Mouse (Mus musculus) neural tube, embryonic 15.5 days (tissue): ENCODE results near the gene Ppp1r9b. TPM values are rescaled to one million over a fixed set of nuclear protein-coding genes. Genes with fewer than 3 reads are reported as not detected.

ENCODE experiments used
- ATAC-seq: fragments of 200-750 bp; cut with Nextera tagmentation; 2 replicates; pipeline ENCODE4 v1.8.0; 2017; ENCODE audit warnings: mild to moderate bottlenecking, moderate TSS enrichment, moderate library complexity; ENCODE audit not compliant: low FRiP score
- H3K27ac ChIP-seq: fragments of 300-500 bp; sonication (generic); replicated peaks from 2 replicates; pipeline ENCODE4 v1.5.1; 2015; ENCODE audit warnings: mild to moderate bottlenecking, inconsistent platforms
- H3K27me3 ChIP-seq: fragments of 300-500 bp; sonication (generic); replicated peaks from 2 replicates; pipeline ENCODE4 v1.6.1; 2015; ENCODE audit warnings: inconsistent platforms
- H3K36me3 ChIP-seq: fragments of 300-500 bp; sonication (generic); 2 replicates; pipeline ENCODE4 v1.6.1; 2015; ENCODE audit warnings: inconsistent platforms
- H3K4me1 ChIP-seq: fragments of 300-500 bp; sonication (generic); 2 replicates; pipeline ENCODE4 v1.6.1; 2015; ENCODE audit warnings: inconsistent platforms
- H3K4me2 ChIP-seq: fragments of 300-500 bp; sonication (generic); 2 replicates; pipeline ENCODE4 v1.6.1; 2015; ENCODE audit warnings: inconsistent platforms, mild to moderate bottlenecking, moderate library complexity
- H3K4me3 ChIP-seq: fragments of 300-500 bp; sonication (generic); replicated peaks from 2 replicates; pipeline ENCODE4 v1.5.1; 2015; ENCODE audit warnings: mild to moderate bottlenecking, inconsistent platforms
- H3K9ac ChIP-seq: fragments of 300-500 bp; sonication (generic); replicated peaks from 2 replicates; pipeline ENCODE4 v1.6.1; 2015; ENCODE audit warnings: mild to moderate bottlenecking, inconsistent platforms
- H3K9me3 ChIP-seq: fragments of 300-500 bp; sonication (generic); replicated peaks from 2 replicates; pipeline ENCODE4 v1.6.1; 2016; ENCODE audit warnings: inconsistent platforms
- WGBS: fragments of 180-500 bp; shearing (Covaris S2); methylation state at CpG from one replicate; pipeline ENCODE4 v1.1.7; 2015; ENCODE audit warnings: mixed read lengths; 5-methylcytosine and 5-hydroxymethylcytosine counted together
- polyA plus RNA-seq: library from polyadenylated mRNA; unstranded; fragments of >200 nt; fragmentation: Nextera tagmentation; extraction: Ambion mirVana; gene quantifications from 2 replicates; pipeline ENCODE4 v1.2.1, GENCODE M21; 2015

Ppp1r9b gene
- polyA plus RNA-seq, 1 experiment from 2014 or later, result 18.8 TPM

DNA sequence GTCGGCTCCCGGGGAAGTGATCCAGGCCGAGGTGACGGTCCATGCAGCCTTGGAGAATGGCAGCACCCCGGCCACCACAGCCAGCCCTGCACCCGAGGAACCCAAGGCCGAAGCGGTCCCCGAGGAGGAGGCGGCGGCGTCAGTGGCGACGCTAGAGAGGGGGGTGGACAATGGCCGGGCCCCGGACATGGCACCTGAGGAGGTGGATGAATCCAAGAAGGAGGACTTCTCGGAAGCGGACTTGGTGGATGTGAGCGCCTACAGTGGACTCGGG lies 1.6 kb downstream of the Ppp1r9b start:
- H3K4me3 ChIP-seq, result peak overlapping the region; percentile 89
- no peaks in the 10 kb centered on the region for H3K9me3 ChIP-seq
- peak overlapping the region; percentile 96 for H3K27ac ChIP-seq
- H3K9ac ChIP-seq, result peak overlapping the region; percentile 99
- WGBS, result under 1% methylated on average over 20 of the region's 20 CpGs
- H3K27me3 ChIP-seq, result no peaks in the 10 kb centered on the region
- peaks cover 12% of the 10 kb centered on the region for H3K36me3 ChIP-seq
- ATAC-seq, result no peak
- H3K4me2 ChIP-seq, result peak overlapping the region; percentile 91
- H3K4me1 ChIP-seq, result peaks cover 80% of the 10 kb centered on the region

DNA sequence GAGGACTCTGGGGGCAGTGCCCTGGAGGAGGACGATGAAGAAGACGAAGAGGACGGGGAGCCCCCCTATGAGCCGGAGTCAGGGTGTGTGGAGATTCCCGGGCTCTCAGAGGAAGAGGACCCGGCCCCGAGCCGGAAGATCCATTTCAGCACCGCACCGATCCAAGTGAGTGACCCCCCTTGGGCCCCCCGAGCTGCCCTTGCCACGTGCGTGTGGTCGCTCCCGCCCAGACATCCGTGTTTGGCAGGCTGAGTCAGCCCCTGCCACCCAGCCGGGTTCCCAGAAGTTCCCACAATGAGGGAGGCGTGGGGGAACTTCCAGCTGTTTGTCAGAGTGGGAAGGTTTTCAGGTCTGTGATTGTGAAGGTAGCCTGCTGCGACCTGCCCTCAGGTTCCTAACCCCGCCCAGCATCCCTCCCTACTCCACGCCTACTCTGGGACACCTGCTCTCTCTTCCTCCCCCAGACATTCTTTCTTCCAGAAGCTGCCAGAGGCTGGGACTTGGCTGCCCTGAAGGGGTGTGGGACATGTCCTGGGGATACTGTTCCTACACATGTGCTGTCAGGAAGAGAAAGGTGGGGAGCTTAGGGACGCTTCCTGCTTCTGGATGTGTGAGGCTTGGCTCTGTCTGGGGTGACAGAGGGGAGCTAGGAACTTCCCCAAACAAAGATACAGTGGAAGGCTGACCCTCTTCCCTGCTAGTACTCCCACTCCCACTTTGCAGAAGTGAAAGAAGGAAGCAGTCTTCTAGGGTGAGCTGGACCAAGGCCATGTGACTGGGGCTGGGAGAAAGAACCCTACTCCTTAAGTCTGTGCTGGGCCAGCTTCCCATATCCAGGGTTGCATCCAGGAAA lies 2.1 kb downstream of the Ppp1r9b start:
- Histone ChIP-seq H3K4me1 (peaks cover 80% of the 10 kb centered on the region), H3K27ac (peak overlapping the region; percentile 96), H3K9ac (peak overlapping the region; percentile 99), H3K9me3 (no peaks in the 10 kb centered on the region), H3K27me3 (no peaks in the 10 kb centered on the region), H3K4me2 (peak overlapping the region; percentile 91), H3K4me3 (peak overlapping the region; percentile 89), H3K36me3 (peaks cover 17% of the 10 kb centered on the region)
- no peak for ATAC-seq
- WGBS, result 1% methylated on average over 22 of the region's 22 CpGs

DNA sequence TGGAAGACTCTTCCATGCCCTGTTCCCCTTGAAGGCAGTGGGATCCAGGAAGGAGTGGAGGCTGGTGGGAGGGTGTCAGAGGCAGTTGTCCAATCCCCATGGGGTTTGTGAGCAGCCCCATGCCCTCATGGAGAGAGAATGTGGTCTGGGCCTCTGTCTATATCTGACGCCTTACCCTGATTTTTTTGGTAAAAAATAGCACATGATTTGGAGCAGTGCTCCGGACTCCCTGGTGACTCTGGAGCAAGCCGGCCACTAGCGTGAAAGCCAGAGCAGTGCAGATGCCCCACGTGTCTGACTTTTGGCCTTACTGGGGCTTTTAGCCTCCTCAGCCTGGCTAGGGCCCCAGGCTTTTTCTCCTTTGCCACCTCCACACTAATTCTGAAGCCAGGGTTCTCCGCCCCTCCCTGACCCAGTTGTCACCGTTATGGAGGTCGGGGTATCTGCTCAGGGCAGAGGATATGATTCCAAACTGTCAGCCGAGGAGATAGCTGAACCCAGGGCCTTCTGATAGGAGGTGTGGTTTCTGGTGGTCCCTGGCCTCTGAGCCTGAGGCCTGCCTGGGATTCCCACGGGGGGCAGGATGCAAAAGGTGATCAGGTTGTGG lies 3.5 kb downstream of the Ppp1r9b start:
- ATAC-seq, result no peak
- no peak overlapping the region for H3K27ac ChIP-seq
- peaks cover 75% of the 10 kb centered on the region for H3K4me1 ChIP-seq
- WGBS, result 38% methylated on average over 10 of the region's 10 CpGs
- H3K36me3 ChIP-seq, result peaks cover 31% of the 10 kb centered on the region
- no peaks in the 10 kb centered on the region for H3K27me3 ChIP-seq
- H3K9me3 ChIP-seq, result no peaks in the 10 kb centered on the region
- H3K9ac ChIP-seq, result peak overlapping the region; percentile 99
- peak overlapping the region; percentile 89 for H3K4me3 ChIP-seq
- H3K4me2 ChIP-seq, result peak overlapping the region; percentile 91

- Histone ChIP-seq H3K4me2 (peak overlapping the region; percentile 91), H3K9ac (peak overlapping the region; percentile 99), H3K36me3 (peaks cover 37% of the 10 kb centered on the region), H3K4me1 (peaks cover 69% of the 10 kb centered on the region), H3K27me3 (no peaks in the 10 kb centered on the region), H3K4me3 (peak overlapping the region; percentile 89), H3K27ac (no peak overlapping the region), H3K9me3 (no peaks in the 10 kb centered on the region)
- 77% methylated on average over 11 of the region's 11 CpGs for WGBS
- no peak for ATAC-seq
Observed at GRCm38 (mm10) chr11:94994947-94995772, 4.3 kb downstream of the Ppp1r9b start.

DNA sequence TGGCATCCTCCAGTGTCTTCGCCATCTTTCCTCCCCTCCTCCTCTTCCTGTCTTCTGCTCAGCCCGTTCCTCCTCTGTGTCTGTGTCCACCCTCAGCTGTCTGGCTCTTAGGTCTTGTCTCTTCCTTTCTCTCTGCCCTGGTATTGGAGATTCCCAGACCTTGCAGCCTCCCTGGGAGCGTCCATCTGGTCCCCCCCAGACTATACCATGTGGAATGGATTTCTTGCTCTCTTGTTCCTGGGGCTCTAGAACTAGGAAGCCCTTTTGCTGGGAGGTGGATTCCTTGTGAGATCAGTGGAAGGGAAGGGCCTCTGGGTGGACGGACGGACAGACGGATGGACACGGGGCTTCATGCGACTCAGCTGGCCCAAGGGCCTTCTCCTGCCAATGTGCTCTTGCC lies 5.3 kb downstream of the Ppp1r9b start:
- no peaks in the 10 kb centered on the region for H3K9me3 ChIP-seq
- ATAC-seq, result no peak
- H3K27me3 ChIP-seq, result no peaks in the 10 kb centered on the region
- H3K27ac ChIP-seq, result no peak overlapping the region
- peaks cover 41% of the 10 kb centered on the region for H3K36me3 ChIP-seq
- H3K9ac ChIP-seq, result peak overlapping the region; percentile 26; the same call in 1 of the 2 replicates
- WGBS, result 85% methylated on average over 8 of the region's 8 CpGs
- peaks cover 73% of the 10 kb centered on the region for H3K4me1 ChIP-seq
- H3K4me2 ChIP-seq, result peak overlapping the region; percentile 91
- peak overlapping the region; percentile 89 for H3K4me3 ChIP-seq

DNA sequence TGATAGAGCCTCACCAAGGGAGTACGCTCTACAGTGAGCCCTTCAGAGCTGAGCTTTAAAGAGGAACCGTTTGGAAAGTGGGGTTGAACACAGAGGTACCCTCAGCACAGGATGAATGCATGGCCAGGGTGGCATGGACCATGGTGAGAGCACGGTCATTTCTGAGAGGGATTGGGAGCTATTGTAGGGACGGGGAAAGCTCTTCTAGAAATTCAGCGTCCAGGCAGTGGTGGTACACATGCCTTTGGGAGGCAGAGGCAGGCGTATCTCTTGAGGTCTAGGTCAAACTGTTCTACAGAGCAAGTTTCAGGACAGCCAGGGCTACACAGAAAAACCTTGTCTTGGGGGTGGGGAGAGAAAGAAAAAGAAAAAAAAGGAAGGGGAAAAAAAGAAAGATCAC lies 6.1 kb downstream of the Ppp1r9b start:
- Histone ChIP-seq H3K36me3 (peaks cover 49% of the 10 kb centered on the region), H3K27ac (no peak overlapping the region), H3K4me1 (peaks cover 75% of the 10 kb centered on the region), H3K27me3 (no peaks in the 10 kb centered on the region), H3K9me3 (no peaks in the 10 kb centered on the region), H3K4me3 (no peak overlapping the region), H3K4me2 (peak overlapping the region; percentile 91), H3K9ac (no peak overlapping the region)
- 96% methylated on average over 6 of the region's 6 CpGs for WGBS
- ATAC-seq, result no peak

- Histone ChIP-seq H3K4me2 (peak overlapping the region; percentile 3; the same call in 1 of the 2 replicates), H3K4me3 (no peak overlapping the region), H3K36me3 (peaks cover 55% of the 10 kb centered on the region), H3K9ac (no peak overlapping the region), H3K27ac (peak overlapping the region; percentile 46; the same call in 1 of the 2 replicates), H3K9me3 (no peaks in the 10 kb centered on the region), H3K27me3 (no peaks in the 10 kb centered on the region), H3K4me1 (peaks cover 70% of the 10 kb centered on the region)
- WGBS, result 57% methylated on average over 5 of the region's 5 CpGs
- no peak for ATAC-seq
Observed at GRCm38 (mm10) chr11:94997596-94997995, 6.8 kb downstream of the Ppp1r9b start.

DNA sequence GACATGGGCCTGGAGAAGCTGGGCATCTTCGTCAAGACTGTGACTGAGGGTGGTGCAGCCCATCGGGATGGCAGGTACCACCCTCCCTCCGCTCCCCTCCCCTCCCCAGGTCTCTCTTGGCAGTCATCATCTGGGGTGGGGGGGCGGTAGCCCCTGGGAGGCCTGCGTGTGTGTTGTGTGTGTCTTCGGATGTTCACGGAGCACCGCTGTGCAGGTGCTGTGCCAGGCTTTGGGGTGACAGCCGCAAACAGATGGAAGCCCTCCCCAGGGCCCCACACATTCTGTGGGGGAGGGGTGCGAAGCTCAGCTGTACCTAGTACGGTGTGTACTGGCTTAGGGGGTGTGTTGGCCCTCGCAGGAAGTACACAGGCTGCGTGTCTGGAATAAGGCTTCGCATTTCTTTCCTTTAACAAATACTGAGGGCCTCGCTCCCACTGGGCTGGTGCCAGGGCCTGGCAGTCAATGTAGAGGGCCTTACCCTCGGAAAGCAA lies 7.3 kb downstream of the Ppp1r9b start:
- no peaks in the 10 kb centered on the region for H3K27me3 ChIP-seq
- 55% methylated on average over 16 of the region's 16 CpGs for WGBS
- H3K4me1 ChIP-seq, result peaks cover 65% of the 10 kb centered on the region
- peak overlapping the region; percentile 3; the same call in 1 of the 2 replicates for H3K4me2 ChIP-seq
- H3K36me3 ChIP-seq, result peaks cover 60% of the 10 kb centered on the region
- no peaks in the 10 kb centered on the region for H3K9me3 ChIP-seq
- H3K4me3 ChIP-seq, result no peak overlapping the region
- peak overlapping the region; percentile 46 for H3K27ac ChIP-seq
- 0 out of 2 replicates have a peak, but pooled peaks have one; percentile 11 for ATAC-seq
- no peak overlapping the region for H3K9ac ChIP-seq

DNA sequence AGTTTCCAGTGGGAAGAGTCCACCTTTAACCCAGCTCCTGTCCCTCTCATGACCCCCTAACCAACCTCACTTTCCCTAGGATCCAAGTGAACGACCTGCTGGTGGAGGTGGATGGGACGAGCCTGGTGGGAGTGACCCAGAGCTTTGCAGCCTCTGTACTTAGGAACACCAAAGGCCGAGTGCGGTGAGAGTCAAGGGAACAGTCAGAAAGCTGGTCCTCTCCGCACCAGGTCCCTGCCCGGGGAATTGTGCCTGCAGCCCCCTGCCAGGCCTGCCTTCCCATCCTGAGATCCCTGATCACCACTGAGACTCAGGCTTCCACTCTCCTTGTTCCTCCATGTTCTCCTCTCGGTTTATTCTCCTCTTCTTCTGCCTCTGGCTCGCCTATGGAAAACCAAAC lies 9.3 kb downstream of the Ppp1r9b start:
- Histone ChIP-seq H3K9ac (peak overlapping the region; percentile 17; the same call in 1 of the 2 replicates), H3K27ac (no peak overlapping the region), H3K4me3 (no peak overlapping the region), H3K27me3 (no peaks in the 10 kb centered on the region), H3K9me3 (no peaks in the 10 kb centered on the region), H3K4me2 (no peak overlapping the region), H3K4me1 (peaks cover 45% of the 10 kb centered on the region), H3K36me3 (peaks cover 78% of the 10 kb centered on the region)
- 78% methylated on average over 8 of the region's 8 CpGs for WGBS
- no peak for ATAC-seq

DNA sequence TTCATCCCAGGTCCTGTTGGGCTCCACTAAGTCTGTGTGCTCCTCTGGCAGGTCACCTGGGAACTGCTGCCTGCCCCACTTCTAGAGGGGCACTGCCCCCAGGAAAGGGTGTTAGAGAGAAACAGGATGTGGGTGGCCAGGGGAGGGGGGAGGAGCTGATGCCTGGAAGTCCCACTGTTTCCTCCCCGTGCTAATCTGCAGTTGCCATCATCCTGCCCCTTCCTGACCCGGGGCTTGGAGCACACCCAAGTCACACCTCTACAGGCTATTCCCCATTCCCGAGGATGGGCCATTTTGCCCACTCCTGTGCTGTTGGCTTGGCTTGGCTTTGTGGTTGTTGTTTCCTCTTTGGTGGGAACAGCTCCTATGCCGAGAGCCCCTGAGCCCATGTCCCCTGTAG lies 9.7 kb downstream of the Ppp1r9b start:
- Histone ChIP-seq H3K9me3 (no peaks in the 10 kb centered on the region), H3K4me2 (peak overlapping the region; percentile 9; the same call in 1 of the 2 replicates), H3K27me3 (no peaks in the 10 kb centered on the region), H3K9ac (peak overlapping the region; percentile 17; the same call in 1 of the 2 replicates), H3K36me3 (peaks cover 82% of the 10 kb centered on the region), H3K4me3 (no peak overlapping the region), H3K27ac (peak overlapping the region; percentile 61), H3K4me1 (peaks cover 41% of the 10 kb centered on the region)
- no peak for ATAC-seq
- WGBS, result 31% methylated on average over 4 of the region's 4 CpGs

DNA sequence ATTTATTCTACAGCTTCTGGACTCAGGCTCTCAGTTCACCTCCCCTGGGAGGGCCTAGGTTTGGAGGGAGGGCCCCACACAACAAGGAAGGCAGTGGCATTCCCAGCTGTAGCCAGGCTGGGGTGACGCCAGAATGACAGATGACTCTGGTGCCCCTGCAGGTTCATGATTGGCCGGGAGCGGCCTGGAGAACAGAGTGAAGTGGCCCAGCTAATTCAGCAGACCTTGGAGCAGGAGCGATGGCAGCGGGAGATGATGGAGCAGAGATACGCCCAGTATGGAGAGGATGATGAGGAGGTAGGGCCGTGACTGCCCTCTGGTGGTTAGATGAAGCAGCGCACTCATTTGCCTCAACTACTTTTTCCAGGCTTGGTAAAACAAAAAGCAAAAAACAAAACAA lies 10.2 kb downstream of the Ppp1r9b start:
- no peak for ATAC-seq
- no peaks in the 10 kb centered on the region for H3K27me3 ChIP-seq
- H3K9ac ChIP-seq, result no peak overlapping the region
- H3K4me1 ChIP-seq, result peaks cover 40% of the 10 kb centered on the region
- H3K36me3 ChIP-seq, result peaks cover 86% of the 10 kb centered on the region
- H3K4me3 ChIP-seq, result no peak overlapping the region
- H3K9me3 ChIP-seq, result no peaks in the 10 kb centered on the region
- H3K27ac ChIP-seq, result peak overlapping the region; percentile 61
- H3K4me2 ChIP-seq, result peak overlapping the region; percentile 9; the same call in 1 of the 2 replicates
- WGBS, result 2% methylated on average over 8 of the region's 8 CpGs
